In the genomic region with DNA sequence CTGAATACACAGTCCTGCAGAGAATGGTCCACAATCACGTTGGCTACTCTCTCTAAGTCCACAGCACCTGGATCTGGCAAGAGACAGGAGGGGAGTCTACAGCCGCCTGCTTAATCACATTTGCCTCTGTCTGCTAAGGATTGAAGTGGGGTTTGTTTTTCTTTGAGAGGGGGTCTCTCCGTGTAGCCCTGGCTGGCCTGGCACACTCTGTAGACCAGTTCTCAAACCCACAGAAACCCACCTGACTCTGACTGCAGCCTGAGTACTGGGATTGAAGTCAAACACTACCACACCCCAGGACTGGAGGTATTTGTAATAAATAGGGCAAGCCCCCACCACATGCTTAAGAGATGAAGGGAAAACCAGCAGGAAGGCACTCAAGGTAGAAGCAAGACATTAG, we compare ENCODE assay signal across 1 mouse cellular context.
A peak's percentile ranks its signal among the peaks of the same experiment; 100 is the strongest.
TF ChIP-seq lines count a peak whose summit lies in the region.

No protein-coding gene starts in this region.

TF ChIP-seq in CH12.LX, 34 proteins besides CTCF, POLR2A, EP300 and RAD21:
- TF ChIP-seq JUND (conservative IDR thresholded peaks at IDR 0.05; ENCODE audit: low read depth, low read length) (no peak), ZMIZ1 (IDR thresholded peaks at IDR 0.05; ENCODE audit: low read depth, low read length) (peak; percentile 12; the same call in 1 of the 2 replicates)
TF ChIP-seq in CH12.LX: peak in this region for 1.
